Mouse (Mus musculus) kidney, postnatal 0 days (tissue): Measurements from ENCODE around the gene Stk32c. TPM values are rescaled to one million over a fixed set of nuclear protein-coding genes. Genes with fewer than 3 reads are reported as not detected.
A peak's percentile ranks its signal among the peaks of the same experiment; 100 is the strongest.

ENCODE experiments used
- ATAC-seq: fragments of 200-750 bp; cut with Nextera tagmentation; replicated peaks from 2 replicates; pipeline ENCODE4 v1.8.0; 2017; ENCODE audit warnings: low read depth, moderate number of reproducible peaks, moderate TSS enrichment, moderate library complexity; ENCODE audit not compliant: low FRiP score
- DNase-seq: peaks from one replicate; pipeline ENCODE4 v3.0.0-alpha.2; 2016; ENCODE audit warnings: low spot score
- H3K27ac ChIP-seq: fragments of 300-500 bp; sonication (generic); 2 replicates; pipeline ENCODE4 v1.5.1; 2014; ENCODE audit warnings: mild to moderate bottlenecking
- H3K27me3 ChIP-seq: fragments of 300-500 bp; sonication (generic); 2 replicates; pipeline ENCODE4 v1.6.1; 2014; ENCODE audit warnings: low read length, mixed read lengths; ENCODE audit not compliant: insufficient read depth
- H3K36me3 ChIP-seq: fragments of 300-500 bp; sonication (generic); 2 replicates; pipeline ENCODE4 v1.6.1; 2014; ENCODE audit warnings: low read length, mixed read lengths; ENCODE audit not compliant: insufficient read depth
- H3K4me1 ChIP-seq: fragments of 300-500 bp; sonication (generic); replicated peaks from 2 replicates; pipeline ENCODE4 v1.6.1; 2014; ENCODE audit warnings: antibody characterized with exemption, low read length, mixed read lengths; ENCODE audit not compliant: insufficient read depth
- H3K4me2 ChIP-seq: fragments of 300-500 bp; sonication (generic); 2 replicates; pipeline ENCODE4 v1.6.1; 2014; ENCODE audit warnings: mild to moderate bottlenecking, low read length, moderate library complexity, mixed read lengths
- H3K4me3 ChIP-seq: fragments of 300-500 bp; sonication (generic); replicated peaks from 2 replicates; pipeline ENCODE4 v1.5.1; 2014; ENCODE audit warnings: low read depth, low read length
- H3K9ac ChIP-seq: fragments of 300-500 bp; sonication (generic); 2 replicates; pipeline ENCODE4 v1.6.1; 2014; ENCODE audit warnings: low read depth, low read length
- H3K9me3 ChIP-seq: fragments of 300-500 bp; sonication (generic); replicated peaks from 2 replicates; pipeline ENCODE4 v1.6.1; 2016; ENCODE audit warnings: low read length, inconsistent platforms, mixed read lengths
- CTCF ChIP-seq: IDR thresholded peaks from 2 replicates; pipeline ENCODE4 v1.5.1; 2016; ENCODE audit warnings: antibody characterized with exemption, low read depth, mild to moderate bottlenecking, moderate library complexity
- WGBS: fragments of 180-500 bp; shearing (Covaris S2); extraction: QIAGEN DNeasy Blood & Tissue Kit; methylation state at CpG from one replicate; pipeline ENCODE4 v1.1.7; 2014; 5-methylcytosine and 5-hydroxymethylcytosine counted together
- polyA plus RNA-seq: library from polyadenylated mRNA; unstranded; fragments of >200 nt; fragmentation: Nextera tagmentation; extraction: Ambion mirVana; gene quantifications from 2 replicates; pipeline ENCODE4 v1.2.1, GENCODE M21; 2015

Gene Stk32c
- polyA plus RNA-seq, 1 experiment from 2014 or later = 0.25 TPM

GRCm38 (mm10) chr7:139215946-139216345 lies 2.8 kb upstream of the Stk32c start:
- Histone ChIP-seq H3K36me3 (no peaks in the 10 kb centered on the region), H3K9ac (no peak overlapping the region), H3K27ac (no peak overlapping the region), H3K4me3 (no peak overlapping the region), H3K4me1 (0 out of 2 replicates have a peak, but pooled peaks cover 4% of the 10 kb centered on the region), H3K4me2 (no peak overlapping the region), H3K27me3 (no peaks in the 10 kb centered on the region), H3K9me3 (no peaks in the 10 kb centered on the region)
- WGBS = 81% methylated on average over 7 of the region's 7 CpGs
- no peak for ATAC-seq
- TF ChIP-seq CTCF = no peak
- DNase-seq = no peak

GRCm38 (mm10) chr7:139215516-139215915 lies 2.4 kb upstream of the Stk32c start:
- ATAC-seq (no peak), DNase-seq (no peak)
- Histone ChIP-seq H3K27ac (no peak overlapping the region), H3K9me3 (no peaks in the 10 kb centered on the region), H3K27me3 (no peaks in the 10 kb centered on the region), H3K4me1 (0 out of 2 replicates have a peak, but pooled peaks cover 4% of the 10 kb centered on the region), H3K4me3 (no peak overlapping the region), H3K36me3 (no peaks in the 10 kb centered on the region), H3K9ac (no peak overlapping the region), H3K4me2 (no peak overlapping the region)
- 57% methylated on average over 1 of the region's 1 CpGs for WGBS
- no peak for TF ChIP-seq CTCF

GRCm38 (mm10) chr7:139214596-139215340 lies 1.7 kb upstream of the Stk32c start:
- WGBS = 76% methylated on average over 14 of the region's 14 CpGs

GRCm38 (mm10) chr7:139214160-139214559 lies 1.1 kb upstream of the Stk32c start:
- Histone ChIP-seq H3K9ac (no peak overlapping the region), H3K27ac (no peak overlapping the region), H3K27me3 (no peaks in the 10 kb centered on the region), H3K36me3 (no peaks in the 10 kb centered on the region), H3K9me3 (no peaks in the 10 kb centered on the region), H3K4me1 (no peaks in the 10 kb centered on the region), H3K4me3 (no peak overlapping the region), H3K4me2 (no peak overlapping the region)
- no peak for TF ChIP-seq CTCF
- ATAC-seq (no peak), DNase-seq (no peak)
- WGBS = 66% methylated on average over 3 of the region's 3 CpGs

More at GRCm38 (mm10) chr7:139214596-139215340, 1.7 kb upstream of the Stk32c start:
- ATAC-seq = no peak
- DNase-seq = no peak
- Histone ChIP-seq H3K36me3 (no peaks in the 10 kb centered on the region), H3K9ac (no peak overlapping the region), H3K4me3 (no peak overlapping the region), H3K27ac (no peak overlapping the region), H3K27me3 (no peaks in the 10 kb centered on the region), H3K4me2 (no peak overlapping the region), H3K4me1 (0 out of 2 replicates have a peak, but pooled peaks cover 4% of the 10 kb centered on the region), H3K9me3 (no peaks in the 10 kb centered on the region)
- no peak for TF ChIP-seq CTCF

GRCm38 (mm10) chr7:139213751-139214150 lies 644 bp upstream of the Stk32c start:
- no peak for ATAC-seq
- H3K9me3 ChIP-seq = no peaks in the 10 kb centered on the region
- DNase-seq = no peak
- H3K9ac ChIP-seq = no peak overlapping the region
- 0 out of 2 replicates have a peak overlapping the region, but pooled peaks have one; percentile 48 for H3K4me3 ChIP-seq
- no peak overlapping the region for H3K27ac ChIP-seq
- H3K4me2 ChIP-seq = peak overlapping the region; percentile 55
- H3K27me3 ChIP-seq = no peaks in the 10 kb centered on the region
- 70% methylated on average over 3 of the region's 3 CpGs for WGBS
- no peaks in the 10 kb centered on the region for H3K4me1 ChIP-seq
- no peaks in the 10 kb centered on the region for H3K36me3 ChIP-seq
- no peak for TF ChIP-seq CTCF

GRCm38 (mm10) chr7:139211761-139212160 lies 1.3 kb downstream of the Stk32c start:
- Histone ChIP-seq H3K9ac (no peak overlapping the region), H3K9me3 (no peaks in the 10 kb centered on the region), H3K4me2 (no peak overlapping the region), H3K4me3 (no peak overlapping the region), H3K27ac (no peak overlapping the region), H3K36me3 (no peaks in the 10 kb centered on the region), H3K4me1 (no peaks in the 10 kb centered on the region), H3K27me3 (no peaks in the 10 kb centered on the region)
- 81% methylated on average over 6 of the region's 6 CpGs for WGBS
- no peak for TF ChIP-seq CTCF
- ATAC-seq (no peak), DNase-seq (no peak)
